Mouse (Mus musculus): ENCODE results near the gene Ttll13.

DNA sequence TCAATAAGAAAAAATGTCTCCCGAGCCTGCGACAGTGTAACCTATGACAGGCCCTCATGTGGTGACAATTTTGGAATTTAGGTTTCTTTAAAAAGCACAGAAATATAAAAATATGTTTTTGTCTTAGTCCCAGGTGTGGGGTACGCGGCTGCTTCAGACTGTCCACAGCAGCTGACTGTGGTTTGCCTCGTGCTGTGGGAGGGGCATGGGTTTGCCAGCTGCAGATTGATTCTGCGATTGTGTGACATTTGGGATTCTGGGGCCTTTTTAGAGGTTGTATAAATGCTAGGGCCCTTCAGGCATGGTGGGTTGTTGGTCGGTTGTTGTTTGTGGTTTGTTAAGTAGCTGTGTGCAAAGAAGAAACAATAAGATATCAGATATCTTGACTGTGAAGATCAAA is 41.2 kb upstream of the Ttll13 start:
- TF ChIP-seq FLI1 (IDR thresholded peaks at IDR 0.05; ENCODE audit: low read length): no peak
- no peak for TF ChIP-seq GATA1 (IDR thresholded peaks at IDR 0.05; ENCODE audit: borderline replicate concordance, low read length)
